Mouse (Mus musculus) left cerebral cortex, adult 18-20 months (tissue): ENCODE data around the gene Lsamp. TPM values are rescaled to one million over a fixed set of nuclear protein-coding genes. Genes with fewer than 3 reads are reported as not detected.

Source experiments
- DNase-seq, 2 experiments: peaks; one replicate each; pipeline ENCODE4 v3.0.0; 2021 to 2022; ENCODE audit warnings: low spot score in 2 of 2, mixed read lengths in 1 of 2
- total RNA-seq, 2 experiments: library from RNA; stranded (reverse); gene quantifications; 2 replicates each; pipeline ENCODE4 v1.2.3; 2021

Gene Lsamp
- total RNA-seq, 2 experiments from 2014 or later, result 200 to 230 TPM

DNA sequence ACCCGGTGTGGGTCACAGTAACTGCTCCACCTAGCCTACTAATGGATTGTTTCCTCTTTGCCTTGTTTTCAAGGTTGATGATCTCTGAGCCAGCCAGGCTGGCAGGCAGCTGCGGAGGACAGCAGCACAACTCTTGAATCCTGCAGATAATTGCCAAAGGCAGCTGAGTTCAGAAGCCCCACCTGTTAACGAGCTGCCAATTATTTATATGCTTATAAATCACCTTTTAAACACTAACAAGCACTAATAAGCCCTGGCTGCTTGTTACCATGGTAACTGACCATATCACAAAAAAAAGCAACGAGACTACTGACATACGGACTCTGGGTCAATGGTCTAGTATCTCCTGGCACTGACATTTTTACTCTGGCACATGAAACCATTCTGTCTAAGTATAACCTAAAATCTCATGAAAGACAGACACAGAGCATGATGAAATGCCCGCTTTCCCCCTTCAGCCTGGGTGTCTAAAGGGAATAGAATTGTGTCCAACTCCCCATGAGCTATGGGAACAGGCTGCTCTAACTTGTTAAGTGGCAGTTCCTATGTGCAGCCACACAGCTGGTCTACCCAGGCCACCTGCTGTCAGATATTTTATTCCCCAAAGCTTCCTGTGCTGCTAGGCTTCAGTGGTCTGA, 1526.9 kb downstream of the Lsamp start:
- DNase-seq, result no peak

- DNase-seq, result no peak
These were observed 1537.4 kb downstream of the Lsamp start for GRCm38 (mm10) chr16:41521566-41521965.

DNA sequence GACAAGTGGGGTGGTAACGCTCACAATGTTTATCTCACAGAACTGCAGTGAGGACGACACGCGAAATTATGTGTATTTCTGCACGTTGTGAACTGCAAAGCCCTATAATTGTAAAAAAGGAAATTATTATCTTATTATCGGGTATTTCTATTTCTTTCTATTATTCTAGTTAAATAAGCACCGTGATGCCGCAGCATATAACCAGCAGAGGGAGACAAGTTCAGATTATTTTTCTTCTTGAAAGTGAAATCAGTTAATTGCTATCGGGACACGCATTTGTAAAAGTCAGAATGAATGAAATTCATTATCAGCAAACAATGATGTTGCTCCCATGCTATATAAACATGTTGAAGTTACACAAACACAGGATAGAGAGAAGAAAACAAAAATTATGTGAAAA, 1540.1 kb downstream of the Lsamp start:
- no peak for DNase-seq

DNA sequence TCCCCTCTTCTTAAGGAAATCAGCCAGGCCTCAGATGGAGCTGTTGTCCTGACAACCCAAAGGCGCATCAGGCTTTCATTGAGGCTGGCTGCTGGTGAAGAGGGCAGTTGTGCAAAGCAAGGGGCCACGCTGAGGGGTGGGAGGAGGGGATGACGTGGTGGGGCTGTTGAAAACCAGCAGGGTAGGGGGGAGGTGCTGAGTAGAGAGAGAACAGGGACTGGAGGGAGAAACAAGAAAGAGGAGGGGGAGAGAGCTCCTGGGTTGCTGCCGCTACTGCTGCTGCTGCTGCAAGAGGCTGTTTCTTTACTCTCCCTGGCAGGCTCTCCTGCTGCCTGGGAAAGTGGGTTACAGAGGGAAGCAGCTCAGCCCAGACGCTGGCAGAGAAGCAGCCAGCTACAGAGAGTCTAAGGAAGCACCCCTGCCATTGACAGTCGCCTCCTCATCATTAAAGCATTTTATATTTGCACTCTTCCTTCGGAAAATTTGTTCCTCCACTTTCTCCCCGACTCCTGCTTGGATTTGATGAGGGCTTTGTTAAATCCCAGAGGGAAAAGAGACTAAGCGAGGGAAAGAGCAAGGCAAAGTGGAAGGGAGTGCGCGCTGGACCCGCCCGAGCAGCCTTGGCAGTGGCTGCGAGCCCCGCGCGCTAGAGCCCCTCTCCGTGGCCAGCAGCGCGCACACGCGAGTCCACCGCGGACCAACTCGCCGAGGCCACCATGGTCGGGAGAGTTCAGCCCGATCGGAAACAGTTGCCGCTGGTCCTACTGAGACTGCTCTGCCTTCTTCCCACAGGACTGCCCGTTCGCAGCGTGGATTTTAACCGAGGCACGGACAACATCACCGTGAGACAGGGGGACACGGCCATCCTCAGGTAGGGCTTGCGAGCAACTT, 1548.7 kb downstream of the Lsamp start:
- peak; percentile 51 to 75 for DNase-seq

DNA sequence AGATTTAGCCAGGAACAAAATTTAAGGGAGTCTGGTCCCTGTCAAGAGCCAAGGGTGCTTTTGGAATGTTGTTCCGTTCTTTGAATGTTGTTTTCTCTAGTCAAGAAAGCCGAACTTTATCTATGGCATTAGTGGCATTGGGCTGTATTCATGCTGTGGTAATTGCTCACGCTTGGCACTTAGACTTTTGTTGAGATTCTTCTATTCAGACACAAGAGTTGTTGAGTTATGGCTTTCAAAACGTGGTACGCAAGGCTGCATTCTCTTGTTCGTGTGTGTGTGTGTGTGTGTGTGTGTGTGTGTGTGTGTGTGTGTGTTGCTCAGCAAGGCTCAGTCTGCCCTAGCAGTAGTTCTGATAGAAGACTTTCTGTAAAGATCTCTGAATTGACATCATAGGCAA, 1549.5 kb downstream of the Lsamp start:
- DNase-seq, result no peak

- no peak for DNase-seq
These were observed 1551.6 kb downstream of the Lsamp start for GRCm38 (mm10) chr16:41535806-41536205.

- no peak for DNase-seq
These were observed 1558.5 kb downstream of the Lsamp start for GRCm38 (mm10) chr16:41542641-41543040.

GRCm38 (mm10) chr16:41551164-41551563, 1567.0 kb downstream of the Lsamp start:
- no peak for DNase-seq

- no peak for DNase-seq
These were observed 1567.7 kb downstream of the Lsamp start for GRCm38 (mm10) chr16:41551851-41552262.

- no peak for DNase-seq
These were observed 1572.9 kb downstream of the Lsamp start for GRCm38 (mm10) chr16:41557104-41557503.

GRCm38 (mm10) chr16:41565233-41565632, 1581.1 kb downstream of the Lsamp start:
- DNase-seq, result no peak

DNA sequence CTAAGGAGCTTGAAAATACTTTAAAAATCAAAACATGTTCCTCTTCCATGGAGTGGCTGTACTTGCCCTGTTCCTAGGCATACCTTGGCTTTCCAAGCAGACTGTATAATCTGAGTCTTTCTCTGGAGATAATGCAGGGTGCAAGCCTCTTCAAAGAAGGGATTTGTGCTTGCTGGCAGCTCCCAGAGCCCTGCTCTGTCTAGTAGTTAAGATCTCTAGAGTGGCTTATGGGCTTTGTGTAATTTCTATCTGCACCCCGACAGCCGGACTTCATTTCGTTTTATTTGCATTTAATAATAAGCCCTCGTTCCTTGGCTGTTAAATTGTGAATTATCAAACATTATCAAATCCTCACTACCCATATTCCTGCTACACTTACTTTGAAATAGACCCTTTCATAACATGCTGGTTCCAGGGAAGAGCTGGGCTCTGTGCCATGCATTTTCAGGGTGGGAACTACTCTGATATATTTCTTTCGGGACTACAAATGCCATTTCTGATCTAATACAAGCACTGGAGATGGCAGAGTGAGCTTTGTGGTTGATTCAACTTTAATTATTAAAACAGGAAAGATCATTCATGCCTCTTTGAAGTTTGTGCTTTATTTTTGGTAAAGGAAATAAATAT, 1604.6 kb downstream of the Lsamp start:
- no peak for DNase-seq

- DNase-seq, result no peak
These were observed 1628.1 kb downstream of the Lsamp start for GRCm38 (mm10) chr16:41612229-41612628.

- no peak for DNase-seq
These were observed 1639.7 kb downstream of the Lsamp start for GRCm38 (mm10) chr16:41623871-41624270.

GRCm38 (mm10) chr16:41633898-41634297, 1649.7 kb downstream of the Lsamp start:
- no peak for DNase-seq

- DNase-seq, result no peak
These were observed 1656.7 kb downstream of the Lsamp start for GRCm38 (mm10) chr16:41640876-41641275.

- DNase-seq, result no peak
These were observed 1669.1 kb downstream of the Lsamp start for GRCm38 (mm10) chr16:41653261-41653660.

- DNase-seq, result peak in 1 of 2 experiments; percentile 13
These were observed 1690.3 kb downstream of the Lsamp start for GRCm38 (mm10) chr16:41674316-41675038.

DNA sequence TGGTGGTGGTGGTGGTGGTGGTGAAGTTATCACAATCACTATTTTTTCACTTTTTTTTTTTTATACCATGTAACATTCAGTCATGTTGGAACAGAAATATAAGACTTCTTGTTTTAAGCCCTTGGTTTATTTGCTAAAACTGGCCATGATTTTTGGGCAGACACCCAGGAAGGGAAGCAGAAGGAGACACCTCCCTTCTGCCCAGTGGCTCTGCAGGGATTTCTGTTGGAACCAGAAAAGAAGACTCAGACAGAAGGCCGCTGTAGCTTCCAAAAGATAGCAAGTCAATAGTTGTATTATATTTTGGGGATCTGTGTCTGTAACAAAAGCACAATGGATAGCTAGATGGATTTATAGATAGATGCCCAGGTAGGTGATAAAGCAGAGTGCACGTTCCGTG, 1691.6 kb downstream of the Lsamp start:
- DNase-seq, result peak; percentile 25 to 50

- no peak for DNase-seq
These were observed 1708.3 kb downstream of the Lsamp start for GRCm38 (mm10) chr16:41692435-41692834.

- no peak for DNase-seq
These were observed 1717.7 kb downstream of the Lsamp start for GRCm38 (mm10) chr16:41701790-41702428.
